Mouse (Mus musculus) hindbrain, embryonic 14.5 days (tissue): ENCODE measurements around the gene Elmsan1. TPM values are rescaled to one million over a fixed set of nuclear protein-coding genes. Genes with fewer than 3 reads are reported as not detected.

Experiments
- ATAC-seq: fragments of 200-750 bp; cut with Nextera tagmentation; 2 replicates; pipeline ENCODE4 v1.8.0; 2017; ENCODE audit warnings: moderate number of reproducible peaks, mild to moderate bottlenecking, moderate TSS enrichment, moderate library complexity; ENCODE audit not compliant: low FRiP score
- DNase-seq: peaks from one replicate; pipeline ENCODE4 v3.0.0-alpha.2; 2015; ENCODE audit warnings: low spot score
- H3K27ac ChIP-seq: fragments of 300-500 bp; sonication (generic); 2 replicates; pipeline ENCODE4 v1.5.1; 2014; ENCODE audit warnings: mild to moderate bottlenecking, moderate library complexity
- H3K27me3 ChIP-seq: fragments of 300-500 bp; sonication (generic); 2 replicates; pipeline ENCODE4 v1.6.1; 2014; ENCODE audit warnings: mild to moderate bottlenecking, low read length, mixed read lengths; ENCODE audit not compliant: control insufficient read depth, insufficient read depth
- H3K36me3 ChIP-seq: fragments of 300-500 bp; sonication (generic); replicated peaks from 2 replicates; pipeline ENCODE4 v1.6.1; 2014; ENCODE audit not compliant: control insufficient read depth, insufficient read depth
- H3K4me1 ChIP-seq: fragments of 300-500 bp; sonication (generic); replicated peaks from 2 replicates; pipeline ENCODE4 v1.6.1; 2014; ENCODE audit warnings: antibody characterized with exemption, low read length, mixed read lengths; ENCODE audit not compliant: control insufficient read depth, insufficient read depth
- H3K4me2 ChIP-seq: fragments of 300-500 bp; sonication (generic); replicated peaks from 2 replicates; pipeline ENCODE4 v1.6.1; 2014; ENCODE audit warnings: mild to moderate bottlenecking, moderate library complexity
- H3K4me3 ChIP-seq: fragments of 300-500 bp; sonication (generic); replicated peaks from 2 replicates; pipeline ENCODE4 v1.5.1; 2014; ENCODE audit warnings: mild to moderate bottlenecking, low read length
- H3K9ac ChIP-seq: fragments of 300-500 bp; sonication (generic); 2 replicates; pipeline ENCODE4 v1.6.1; 2014
- H3K9me3 ChIP-seq: fragments of 300-500 bp; sonication (generic); 2 replicates; pipeline ENCODE4 v1.6.1; 2016; ENCODE audit warnings: low read length; ENCODE audit not compliant: control insufficient read depth
- WGBS: fragments of 180-500 bp; shearing (Covaris S2); extraction: QIAGEN DNeasy Blood & Tissue Kit; methylation state at CpG from one replicate; pipeline ENCODE4 v1.1.7; 2014; 5-methylcytosine and 5-hydroxymethylcytosine counted together
- polyA plus RNA-seq: library from polyadenylated mRNA; unstranded; fragments of >200 nt; fragmentation: Nextera tagmentation; extraction: Ambion mirVana; gene quantifications from 2 replicates; pipeline ENCODE4 v1.2.1, GENCODE M21; 2014

Elmsan1 gene
- polyA plus RNA-seq, 1 experiment from 2014 or later = 4.4 TPM

DNA sequence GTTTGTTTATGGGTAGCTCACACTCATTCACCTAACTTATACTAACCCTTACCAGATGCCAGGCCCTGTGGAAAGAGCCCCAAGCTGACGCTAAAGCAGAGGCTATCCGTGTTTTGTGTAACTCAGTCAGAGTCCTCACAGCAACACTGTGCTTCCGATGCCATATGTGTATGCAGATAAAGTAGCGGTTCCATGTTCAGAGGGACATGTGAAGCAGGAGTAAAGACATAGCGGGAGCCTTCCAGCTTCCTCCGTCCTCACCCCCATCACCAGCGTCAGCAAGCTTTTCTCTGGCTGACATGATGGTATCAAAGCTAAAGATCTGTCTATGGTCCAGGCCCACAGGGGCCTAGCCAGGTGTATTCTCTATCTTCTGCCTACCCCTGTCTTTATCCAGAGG lies 27.5 kb downstream of the Elmsan1 start:
- H3K9me3 ChIP-seq = no peaks in the 10 kb centered on the region
- peak overlapping the region; percentile 80 for H3K4me2 ChIP-seq
- WGBS = 66% methylated on average over 7 of the region's 7 CpGs
- DNase-seq (no peak), ATAC-seq (no peak)
- H3K9ac ChIP-seq = peak overlapping the region; percentile 29; the same call in 1 of the 2 replicates
- H3K27ac ChIP-seq = no peak overlapping the region
- H3K36me3 ChIP-seq = no peaks in the 10 kb centered on the region
- H3K27me3 ChIP-seq = no peaks in the 10 kb centered on the region
- H3K4me1 ChIP-seq = peaks cover 61% of the 10 kb centered on the region
- H3K4me3 ChIP-seq = peak overlapping the region; percentile 86; the same call in 1 of the 2 replicates

DNA sequence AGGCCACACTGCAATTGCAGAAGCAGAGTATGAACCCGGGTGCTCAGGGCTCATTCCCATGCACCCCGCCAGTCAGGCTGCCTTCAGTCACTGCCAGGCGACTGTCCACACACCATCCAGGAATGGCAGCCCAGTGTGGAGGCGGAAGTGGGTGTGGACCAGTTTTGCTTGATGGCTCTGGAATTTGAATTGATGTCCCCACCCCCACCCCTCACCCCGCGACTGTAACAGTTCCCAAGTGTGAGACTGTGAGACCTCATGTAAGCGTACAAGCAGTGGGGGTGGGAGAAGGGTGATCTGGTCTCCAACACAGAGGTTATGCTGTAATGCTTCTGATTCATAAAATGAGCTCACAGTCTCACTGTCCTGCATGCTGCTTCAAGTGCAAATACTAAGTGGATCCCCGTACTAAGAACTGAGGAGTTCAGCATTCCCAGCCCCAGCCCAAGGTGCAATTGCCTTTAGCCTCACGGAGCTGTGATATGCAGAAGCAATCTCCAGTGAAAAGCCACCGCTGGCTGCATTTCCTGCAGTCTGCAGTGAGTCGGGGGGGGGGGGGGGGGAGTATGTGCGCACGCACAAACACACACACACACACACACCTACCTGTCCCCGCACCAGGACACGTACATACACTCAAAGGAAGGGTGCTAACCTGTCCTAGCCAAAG lies 28.4 kb downstream of the Elmsan1 start:
- no peaks in the 10 kb centered on the region for H3K27me3 ChIP-seq
- H3K4me3 ChIP-seq = no peak overlapping the region
- ATAC-seq (no peak), DNase-seq (no peak)
- H3K4me2 ChIP-seq = peak overlapping the region; percentile 80
- H3K27ac ChIP-seq = no peak overlapping the region
- H3K4me1 ChIP-seq = peaks cover 56% of the 10 kb centered on the region
- H3K9me3 ChIP-seq = no peaks in the 10 kb centered on the region
- no peak overlapping the region for H3K9ac ChIP-seq
- H3K36me3 ChIP-seq = no peaks in the 10 kb centered on the region
- WGBS = 47% methylated on average over 15 of the region's 15 CpGs

DNA sequence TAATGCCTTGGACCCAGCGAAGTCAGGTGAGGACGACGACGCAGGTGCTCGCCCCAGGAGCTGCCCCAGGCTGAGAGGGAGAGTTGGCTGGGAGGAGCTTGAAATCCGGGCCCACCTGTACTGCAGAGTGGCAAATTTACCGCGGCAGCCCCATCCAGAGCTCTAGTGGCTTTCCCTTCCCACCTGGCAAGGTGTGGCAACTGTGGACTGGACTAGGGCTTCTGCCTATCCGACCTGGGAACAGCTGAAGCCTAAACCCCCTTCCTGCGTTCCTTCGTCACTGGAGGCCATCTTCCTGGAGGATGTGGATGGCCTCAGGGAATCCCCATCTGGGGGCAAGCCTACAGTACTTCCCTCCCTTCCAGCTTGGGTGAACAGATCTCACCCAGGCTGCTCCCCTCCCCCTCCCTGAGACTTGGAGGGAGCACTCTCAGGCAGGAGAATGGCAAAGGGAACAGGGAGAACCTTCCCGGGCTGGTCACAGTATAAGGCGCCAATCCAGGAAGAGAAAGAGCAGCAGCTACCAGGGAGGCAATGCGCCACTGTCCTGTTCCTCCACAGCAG lies 29.7 kb downstream of the Elmsan1 start:
- H3K4me1 ChIP-seq = peaks cover 48% of the 10 kb centered on the region
- H3K9ac ChIP-seq = no peak overlapping the region; the same call in 1 of the 2 replicates

DNA sequence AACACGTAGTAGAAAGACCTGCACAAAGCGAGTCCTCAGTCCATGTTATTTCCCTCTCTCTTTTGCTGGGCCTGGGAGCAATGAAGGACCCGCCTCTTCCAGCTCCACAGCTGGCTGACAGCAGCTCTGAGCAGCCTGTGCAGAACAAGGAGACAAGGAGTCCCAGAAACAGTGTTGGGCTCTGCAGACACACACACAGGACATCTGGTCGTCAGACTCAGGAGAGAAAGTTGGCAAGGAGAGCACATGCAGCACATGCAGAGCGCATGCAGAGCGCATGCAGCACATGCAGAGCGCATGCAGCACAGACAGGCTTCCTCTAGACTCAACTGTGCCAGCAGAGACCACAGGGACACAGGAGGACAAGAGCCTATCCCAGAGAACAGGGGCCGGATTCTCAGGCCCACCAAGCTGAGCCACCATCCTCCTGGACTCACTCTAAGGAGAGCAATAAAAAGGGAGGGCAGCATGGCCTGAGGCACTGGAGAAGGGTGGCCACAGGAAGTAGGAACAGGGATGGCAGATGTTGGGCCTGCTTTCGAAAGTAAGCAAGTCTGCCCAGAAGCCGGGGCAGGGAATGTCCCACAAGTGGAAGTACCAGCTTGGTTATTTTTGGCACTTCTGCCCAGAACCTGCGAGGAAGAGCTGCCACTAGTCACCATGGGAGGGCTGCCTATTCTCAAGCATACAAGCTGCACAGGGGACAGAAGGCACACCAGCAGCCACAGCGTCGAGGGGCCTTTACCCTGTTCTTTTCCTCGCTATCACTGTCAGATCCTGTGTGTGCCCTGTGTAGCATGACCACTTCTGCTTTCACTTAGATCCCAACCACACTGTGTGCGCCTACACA lies 30.7 kb downstream of the Elmsan1 start:
- Histone ChIP-seq H3K9me3 (no peaks in the 10 kb centered on the region), H3K4me2 (no peak overlapping the region), H3K27me3 (no peaks in the 10 kb centered on the region), H3K36me3 (no peaks in the 10 kb centered on the region), H3K27ac (peak overlapping the region; percentile 46; the same call in 1 of the 2 replicates), H3K9ac (no peak overlapping the region), H3K4me1 (peaks cover 48% of the 10 kb centered on the region), H3K4me3 (no peak overlapping the region)
- ATAC-seq (no peak), DNase-seq (no peak)
- 66% methylated on average over 15 of the region's 15 CpGs for WGBS

More for the DNA sequence above, 29.7 kb downstream of the Elmsan1 start:
- DNase-seq = no peak
- ATAC-seq = no peak
- Histone ChIP-seq H3K27ac (no peak overlapping the region), H3K27me3 (no peaks in the 10 kb centered on the region), H3K9me3 (no peaks in the 10 kb centered on the region), H3K4me3 (no peak overlapping the region), H3K36me3 (no peaks in the 10 kb centered on the region), H3K4me2 (no peak overlapping the region)
- 74% methylated on average over 14 of the region's 14 CpGs for WGBS

DNA sequence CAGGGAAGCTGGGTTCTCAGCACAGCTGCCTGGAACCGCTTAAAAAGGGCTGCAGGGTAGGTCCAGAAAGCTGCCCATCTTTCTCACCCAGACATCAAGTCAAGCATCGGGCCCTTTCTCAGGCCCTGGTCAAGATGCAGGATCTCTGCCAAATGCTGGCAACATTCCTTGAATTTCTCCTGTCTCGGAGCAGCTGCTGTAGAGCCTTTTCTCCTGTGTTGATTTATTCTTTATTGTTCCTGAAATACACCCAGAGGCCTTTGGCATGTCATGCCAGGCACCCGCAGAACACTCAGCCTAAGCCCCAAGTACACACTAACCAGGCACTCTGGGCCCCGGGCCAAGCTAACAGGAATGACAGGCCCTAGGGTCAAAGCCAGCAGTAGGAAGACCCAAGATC lies 31.7 kb downstream of the Elmsan1 start:
- Histone ChIP-seq H3K4me2 (no peak overlapping the region), H3K27me3 (no peaks in the 10 kb centered on the region), H3K36me3 (no peaks in the 10 kb centered on the region), H3K27ac (no peak overlapping the region), H3K4me3 (no peak overlapping the region), H3K4me1 (peaks cover 45% of the 10 kb centered on the region), H3K9ac (no peak overlapping the region), H3K9me3 (no peaks in the 10 kb centered on the region)
- DNase-seq (peak; percentile 66), ATAC-seq (peak; percentile 55; the same call in 1 of the 2 replicates)
- 55% methylated on average over 5 of the region's 5 CpGs for WGBS

DNA sequence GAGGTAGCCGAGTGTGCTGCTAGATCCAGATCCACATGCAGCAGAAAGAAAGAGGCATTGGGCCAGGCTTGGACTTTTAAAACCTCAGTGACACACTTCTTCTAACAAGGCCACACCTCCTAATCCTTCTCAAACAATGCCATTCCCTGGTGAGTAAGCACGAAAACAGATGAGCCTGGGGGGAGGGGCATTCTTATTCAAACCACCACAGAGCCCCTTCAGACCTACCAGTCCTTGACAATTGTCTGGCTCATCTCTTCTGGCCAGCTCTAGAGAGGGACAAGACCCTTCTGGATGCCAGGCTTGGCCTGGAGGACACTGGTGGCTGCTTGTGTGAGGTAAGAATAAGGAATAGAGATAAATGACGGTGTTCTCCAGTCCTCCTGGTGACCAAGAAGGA lies 32.1 kb downstream of the Elmsan1 start:
- no peak for DNase-seq
- no peak overlapping the region for H3K27ac ChIP-seq

DNA sequence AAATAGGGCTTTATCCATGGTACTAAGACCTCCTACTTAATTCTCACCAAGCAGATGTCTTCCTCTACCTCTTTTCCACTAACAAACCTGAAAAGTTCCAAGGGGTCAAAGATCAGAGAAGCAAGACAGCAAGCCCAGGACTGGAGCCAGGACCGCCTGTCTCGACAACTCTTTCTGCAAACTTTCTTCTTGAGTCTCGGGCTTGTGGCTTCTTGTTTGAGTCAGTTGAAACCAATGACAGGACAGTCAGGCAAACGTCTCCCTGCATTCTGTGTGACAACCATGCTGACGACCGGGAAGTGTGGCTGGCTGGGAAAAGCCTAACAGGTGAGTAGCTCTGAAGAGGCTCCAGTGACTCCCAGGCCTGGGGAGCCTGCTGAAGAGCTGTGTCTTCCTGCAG lies 33.1 kb downstream of the Elmsan1 start:
- no peaks in the 10 kb centered on the region for H3K27me3 ChIP-seq
- no peaks in the 10 kb centered on the region for H3K9me3 ChIP-seq
- H3K27ac ChIP-seq = no peak overlapping the region
- H3K4me3 ChIP-seq = no peak overlapping the region
- no peak for ATAC-seq
- WGBS = 76% methylated on average over 6 of the region's 6 CpGs
- DNase-seq = no peak
- peaks cover 45% of the 10 kb centered on the region for H3K4me1 ChIP-seq
- no peak overlapping the region for H3K9ac ChIP-seq
- no peaks in the 10 kb centered on the region for H3K36me3 ChIP-seq
- H3K4me2 ChIP-seq = no peak overlapping the region

More for the DNA sequence above, 32.1 kb downstream of the Elmsan1 start:
- Histone ChIP-seq H3K9me3 (no peaks in the 10 kb centered on the region), H3K9ac (no peak overlapping the region), H3K4me1 (peaks cover 45% of the 10 kb centered on the region), H3K4me2 (no peak overlapping the region), H3K4me3 (no peak overlapping the region), H3K36me3 (no peaks in the 10 kb centered on the region), H3K27me3 (no peaks in the 10 kb centered on the region)
- WGBS = 62% methylated on average over 3 of the region's 3 CpGs
- peak; percentile 21; the same call in 1 of the 2 replicates for ATAC-seq

DNA sequence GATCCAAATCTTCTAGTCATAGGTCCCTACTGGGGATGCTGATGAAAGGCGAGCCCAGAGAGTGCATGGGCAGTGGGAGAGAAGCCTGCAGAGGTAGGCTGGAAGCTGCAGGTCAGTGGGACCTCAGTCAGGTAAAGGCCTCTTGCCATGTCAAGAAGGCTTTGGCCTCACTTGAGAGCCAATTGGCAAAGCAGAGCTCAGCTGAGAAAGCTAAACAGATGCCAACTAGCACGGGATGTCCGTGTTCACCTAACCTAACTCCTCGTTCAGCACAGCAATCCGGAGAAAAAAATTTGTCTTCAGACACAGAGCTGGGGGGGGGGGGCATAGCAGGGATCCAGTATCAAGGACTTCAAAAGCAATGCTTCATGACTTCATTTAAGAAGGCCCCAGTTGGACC lies 33.7 kb downstream of the Elmsan1 start:
- Histone ChIP-seq H3K27me3 (no peaks in the 10 kb centered on the region), H3K4me2 (no peak overlapping the region), H3K4me1 (peaks cover 45% of the 10 kb centered on the region), H3K36me3 (no peaks in the 10 kb centered on the region), H3K4me3 (no peak overlapping the region), H3K9ac (no peak overlapping the region), H3K9me3 (no peaks in the 10 kb centered on the region), H3K27ac (no peak overlapping the region)
- DNase-seq (no peak), ATAC-seq (no peak)
- WGBS = 81% methylated on average over 5 of the region's 5 CpGs

DNA sequence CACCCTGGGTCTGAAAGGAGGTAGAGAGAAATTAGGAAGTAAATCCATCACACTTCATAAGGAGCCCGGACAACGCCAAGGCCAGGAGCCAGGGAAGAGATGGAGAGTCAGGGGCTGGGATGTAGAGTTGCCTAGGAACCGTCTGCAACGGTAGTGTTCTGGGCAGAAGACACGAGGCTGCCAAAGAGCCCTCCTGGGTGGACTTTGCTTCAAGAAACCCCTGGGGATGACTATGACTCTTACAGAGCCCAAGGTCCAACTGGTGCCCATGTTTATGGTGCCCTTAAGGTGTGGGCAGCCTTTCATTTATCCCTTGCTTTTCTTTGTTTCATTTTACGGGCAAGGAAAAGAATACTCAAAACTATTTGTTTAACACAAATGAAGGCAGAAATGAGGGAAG lies 36.7 kb downstream of the Elmsan1 start:
- Histone ChIP-seq H3K27me3 (no peaks in the 10 kb centered on the region), H3K36me3 (no peaks in the 10 kb centered on the region), H3K4me1 (peaks cover 32% of the 10 kb centered on the region), H3K4me3 (no peak overlapping the region), H3K9me3 (no peaks in the 10 kb centered on the region), H3K9ac (no peak overlapping the region), H3K27ac (0 out of 2 replicates have a peak overlapping the region, but pooled peaks have one; percentile 68), H3K4me2 (0 out of 2 replicates have a peak overlapping the region, but pooled peaks have one; percentile 2)
- ATAC-seq (no peak), DNase-seq (no peak)
- WGBS = 49% methylated on average over 6 of the region's 6 CpGs
